Mouse (Mus musculus): ENCODE measurements around the gene Cadm1. TPM values are rescaled to one million over a fixed set of nuclear protein-coding genes. Genes with fewer than 3 reads are reported as not detected.

The Cadm1 gene
- polyA plus RNA-seq, 1 experiment, result 1.4 TPM

DNA sequence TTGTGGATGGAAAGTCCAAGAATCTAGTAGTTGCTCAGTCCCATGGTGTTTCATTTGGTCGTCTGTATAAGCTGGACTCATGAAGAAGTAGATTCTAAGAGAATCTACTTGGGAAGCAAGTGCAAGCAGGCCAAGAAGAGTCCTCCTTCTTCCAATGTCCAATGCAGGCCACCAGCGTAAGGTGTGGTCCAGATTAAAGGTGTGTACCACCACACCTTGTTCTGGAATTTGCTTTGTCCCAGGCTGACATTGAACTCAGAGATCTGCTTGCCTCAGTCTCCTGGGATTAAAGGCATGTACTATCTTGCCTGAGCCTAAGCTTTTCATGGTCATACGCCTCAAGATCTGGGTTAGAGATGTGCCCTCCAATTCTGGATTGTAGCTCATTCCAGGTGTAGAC, 17.5 kb upstream of the Cadm1 start:
- TF ChIP-seq CTCF (IDR thresholded peaks at IDR 0.05; ENCODE audit: extremely low read depth, insufficient read length, insufficient replicate concordance, low read depth, low read length), result no peak
- TF ChIP-seq POLR2A (IDR thresholded peaks at IDR 0.05; ENCODE audit: low read depth, low read length), result no peak
- H3K36me3 ChIP-seq (ENCODE audit: control insufficient read depth, insufficient read depth, low read length), result no peaks in the 10 kb centered on the region
- no peak overlapping the region for H3K27ac ChIP-seq (ENCODE audit: insufficient read depth, low read depth, low read length)
- 79% methylated on average over 3 of the region's 3 CpGs for WGBS
- H3K27me3 ChIP-seq (ENCODE audit: control insufficient read depth, insufficient read depth, low read length), result no peaks in the 10 kb centered on the region
- no peaks in the 10 kb centered on the region for H3K4me1 ChIP-seq (ENCODE audit: control insufficient read depth, insufficient read depth, insufficient read length, low read length)
- H3K4me3 ChIP-seq (ENCODE audit: low read depth, low read length), result no peak overlapping the region

DNA sequence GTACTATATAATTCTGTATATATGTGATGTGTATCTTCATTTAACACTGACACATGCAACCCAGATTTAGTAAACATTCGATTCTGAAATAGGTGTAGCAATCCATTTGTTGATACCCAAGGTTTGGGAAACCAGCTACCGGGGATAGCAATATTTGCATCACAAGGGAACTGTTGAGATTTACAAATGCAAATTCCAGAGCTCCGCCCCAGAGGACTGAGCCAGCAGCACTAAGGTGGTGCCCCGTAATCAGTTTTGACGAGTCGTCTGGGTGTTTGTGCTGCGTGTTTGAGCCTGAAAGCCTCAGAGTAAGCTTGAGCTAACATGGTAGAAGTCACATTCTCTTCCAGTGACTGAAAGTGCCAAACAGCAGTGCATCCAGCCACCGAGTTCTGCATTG, 15.7 kb upstream of the Cadm1 start:
- no peak for TF ChIP-seq POLR2A (IDR thresholded peaks at IDR 0.05; ENCODE audit: low read depth, low read length)
- no peak for TF ChIP-seq CTCF (IDR thresholded peaks at IDR 0.05; ENCODE audit: extremely low read depth, insufficient read length, insufficient replicate concordance, low read depth, low read length)
- 21% methylated on average over 8 of the region's 8 CpGs for WGBS
- no peaks in the 10 kb centered on the region for H3K27me3 ChIP-seq (ENCODE audit: control insufficient read depth, insufficient read depth, low read length)

GRCm38 (mm10) chr9:47516238-47516637, 13.7 kb upstream of the Cadm1 start:
- TF ChIP-seq CTCF (IDR thresholded peaks at IDR 0.05; ENCODE audit: extremely low read depth, insufficient read length, insufficient replicate concordance, low read depth, low read length), result no peak
- TF ChIP-seq POLR2A (IDR thresholded peaks at IDR 0.05; ENCODE audit: low read depth, low read length), result no peak
- no peak overlapping the region for H3K4me3 ChIP-seq (ENCODE audit: low read depth, low read length)
- whole genome bisulfite sequencing, result 54% methylated on average over 4 of the region's 4 CpGs
- no peaks in the 10 kb centered on the region for H3K27me3 ChIP-seq (ENCODE audit: control insufficient read depth, insufficient read depth, low read length)
- H3K27ac ChIP-seq (ENCODE audit: insufficient read depth, low read depth, low read length), result no peak overlapping the region
- no peaks in the 10 kb centered on the region for H3K36me3 ChIP-seq (ENCODE audit: control insufficient read depth, insufficient read depth, low read length)
- no peaks in the 10 kb centered on the region for H3K4me1 ChIP-seq (ENCODE audit: control insufficient read depth, insufficient read depth, insufficient read length, low read length)

More for the DNA sequence above, 15.7 kb upstream of the Cadm1 start:
- H3K4me3 ChIP-seq (ENCODE audit: low read depth, low read length), result no peak overlapping the region
- no peaks in the 10 kb centered on the region for H3K4me1 ChIP-seq (ENCODE audit: control insufficient read depth, insufficient read depth, insufficient read length, low read length)
- no peak overlapping the region for H3K27ac ChIP-seq (ENCODE audit: insufficient read depth, low read depth, low read length)
- H3K36me3 ChIP-seq (ENCODE audit: control insufficient read depth, insufficient read depth, low read length), result no peaks in the 10 kb centered on the region

DNA sequence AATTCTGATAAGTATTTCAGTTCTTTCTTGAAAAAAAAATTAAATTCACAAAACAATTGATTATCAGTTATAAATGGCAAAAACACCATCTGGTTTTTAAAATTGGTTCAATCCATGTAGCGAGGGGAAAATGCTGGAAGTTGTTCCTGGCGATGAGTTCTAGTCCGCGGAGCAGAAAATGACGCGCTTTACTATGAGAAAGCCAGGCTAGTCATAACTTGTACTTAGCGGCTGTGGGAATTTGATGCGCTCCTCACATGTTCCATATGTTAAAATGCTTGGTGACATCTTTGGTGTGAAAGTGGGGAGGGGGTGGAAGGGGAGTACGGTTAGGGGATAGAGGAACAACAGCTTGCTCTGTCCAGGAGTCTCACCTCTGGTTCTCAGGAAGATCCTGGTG, 2.7 kb upstream of the Cadm1 start:
- H3K27ac ChIP-seq (ENCODE audit: insufficient read depth, low read depth, low read length), result no peak overlapping the region
- 96% methylated on average over 9 of the region's 9 CpGs for WGBS
- TF ChIP-seq CTCF (IDR thresholded peaks at IDR 0.05; ENCODE audit: extremely low read depth, insufficient read length, insufficient replicate concordance, low read depth, low read length) (no peak), POLR2A (IDR thresholded peaks at IDR 0.05; ENCODE audit: low read depth, low read length) (no peak)
- H3K27me3 ChIP-seq (ENCODE audit: control insufficient read depth, insufficient read depth, low read length), result peaks cover 36% of the 10 kb centered on the region
- H3K36me3 ChIP-seq (ENCODE audit: control insufficient read depth, insufficient read depth, low read length), result no peaks in the 10 kb centered on the region
- H3K4me3 ChIP-seq (ENCODE audit: low read depth, low read length), result no peak overlapping the region
- peaks cover 16% of the 10 kb centered on the region for H3K4me1 ChIP-seq (ENCODE audit: control insufficient read depth, insufficient read depth, insufficient read length, low read length)

GRCm38 (mm10) chr9:47527741-47528140, 2.2 kb upstream of the Cadm1 start:
- TF ChIP-seq POLR2A (IDR thresholded peaks at IDR 0.05; ENCODE audit: low read depth, low read length) (no peak), CTCF (IDR thresholded peaks at IDR 0.05; ENCODE audit: extremely low read depth, insufficient read length, insufficient replicate concordance, low read depth, low read length) (no peak)
- 83% methylated on average over 5 of the region's 5 CpGs for WGBS
- H3K27ac ChIP-seq (ENCODE audit: insufficient read depth, low read depth, low read length), result no peak overlapping the region
- H3K27me3 ChIP-seq (ENCODE audit: control insufficient read depth, insufficient read depth, low read length), result peaks cover 38% of the 10 kb centered on the region
- peaks cover 16% of the 10 kb centered on the region for H3K4me1 ChIP-seq (ENCODE audit: control insufficient read depth, insufficient read depth, insufficient read length, low read length)
- H3K4me3 ChIP-seq (ENCODE audit: low read depth, low read length), result no peak overlapping the region
- H3K36me3 ChIP-seq (ENCODE audit: control insufficient read depth, insufficient read depth, low read length), result no peaks in the 10 kb centered on the region

GRCm38 (mm10) chr9:47529182-47529581, 791 bp upstream of the Cadm1 start:
- Histone ChIP-seq H3K36me3 (ENCODE audit: control insufficient read depth, insufficient read depth, low read length) (no peaks in the 10 kb centered on the region), H3K27me3 (ENCODE audit: control insufficient read depth, insufficient read depth, low read length) (peaks cover 48% of the 10 kb centered on the region), H3K27ac (ENCODE audit: insufficient read depth, low read depth, low read length) (no peak overlapping the region), H3K4me1 (ENCODE audit: control insufficient read depth, insufficient read depth, insufficient read length, low read length) (peaks cover 16% of the 10 kb centered on the region), H3K4me3 (ENCODE audit: low read depth, low read length) (no peak overlapping the region)
- TF ChIP-seq CTCF (IDR thresholded peaks at IDR 0.05; ENCODE audit: extremely low read depth, insufficient read length, insufficient replicate concordance, low read depth, low read length) (no peak), POLR2A (IDR thresholded peaks at IDR 0.05; ENCODE audit: low read depth, low read length) (no peak)
- 16% methylated on average over 11 of the region's 11 CpGs for WGBS

GRCm38 (mm10) chr9:47530544-47530921, 560 bp downstream of the Cadm1 start:
- no peak overlapping the region for H3K27ac ChIP-seq (ENCODE audit: insufficient read depth, low read depth, low read length)
- peaks cover 16% of the 10 kb centered on the region for H3K4me1 ChIP-seq (ENCODE audit: control insufficient read depth, insufficient read depth, insufficient read length, low read length)
- 2% methylated on average over 30 of the region's 30 CpGs for WGBS
- H3K36me3 ChIP-seq (ENCODE audit: control insufficient read depth, insufficient read depth, low read length), result no peaks in the 10 kb centered on the region
- H3K27me3 ChIP-seq (ENCODE audit: control insufficient read depth, insufficient read depth, low read length), result peaks cover 48% of the 10 kb centered on the region
- peak overlapping the region; percentile 90 for H3K4me3 ChIP-seq (ENCODE audit: low read depth, low read length)
- TF ChIP-seq CTCF (IDR thresholded peaks at IDR 0.05; ENCODE audit: extremely low read depth, insufficient read length, insufficient replicate concordance, low read depth, low read length) (no peak), POLR2A (IDR thresholded peaks at IDR 0.05; ENCODE audit: low read depth, low read length) (no peak)
